Mouse (Mus musculus) erythroid progenitor cell, adult 5-6 weeks (primary cell): Measurements from ENCODE around the gene Gpc5. TPM values are rescaled to one million over a fixed set of nuclear protein-coding genes. Genes with fewer than 3 reads are reported as not detected.

Experiments
- ATAC-seq: replicated peaks from 2 replicates; pipeline ENCODE4 v1.8.0; 2016; ENCODE audit warnings: moderate number of reproducible peaks, mild to moderate bottlenecking, moderate TSS enrichment, inconsistent platforms; ENCODE audit not compliant: poor library complexity, low FRiP score, severe bottlenecking
- total RNA-seq, 2 experiments: library from RNA; stranded (forward) in 1 of 2; stranded (reverse) in 1 of 2; fragments of 150-400 nt in 1 of 2; fragments of 186-747, 209-891 nt in 1 of 2; gene quantifications; 2 replicates each; pipeline versions ENCODE4 v1.2.3 to v1.2.4; 2015 to 2017; ENCODE audit warnings: low replicate concordance in 2 of 2

Gpc5 gene
- total RNA-seq, 2 experiments from 2014 or later = not detected

DNA sequence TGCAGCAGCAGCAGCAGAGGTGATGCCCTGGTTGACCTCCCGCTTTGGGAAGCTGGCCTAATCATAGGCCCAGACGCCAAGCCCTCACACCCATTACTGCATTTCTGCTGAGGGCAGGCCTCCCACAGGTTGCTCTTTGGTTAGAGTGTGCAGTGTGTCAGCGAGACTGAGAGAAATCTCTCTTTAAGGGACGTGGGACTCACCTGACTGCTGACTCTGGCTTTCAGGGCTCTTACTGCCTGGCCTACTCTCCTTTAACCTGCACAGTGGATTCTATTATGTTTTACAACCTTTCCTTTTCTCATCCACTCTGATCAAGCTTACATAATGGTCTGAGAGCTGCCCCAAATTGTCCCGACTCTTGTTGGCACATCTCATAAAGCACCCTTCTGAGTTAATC, 234.4 kb downstream of the Gpc5 start:
- ATAC-seq = no peak

DNA sequence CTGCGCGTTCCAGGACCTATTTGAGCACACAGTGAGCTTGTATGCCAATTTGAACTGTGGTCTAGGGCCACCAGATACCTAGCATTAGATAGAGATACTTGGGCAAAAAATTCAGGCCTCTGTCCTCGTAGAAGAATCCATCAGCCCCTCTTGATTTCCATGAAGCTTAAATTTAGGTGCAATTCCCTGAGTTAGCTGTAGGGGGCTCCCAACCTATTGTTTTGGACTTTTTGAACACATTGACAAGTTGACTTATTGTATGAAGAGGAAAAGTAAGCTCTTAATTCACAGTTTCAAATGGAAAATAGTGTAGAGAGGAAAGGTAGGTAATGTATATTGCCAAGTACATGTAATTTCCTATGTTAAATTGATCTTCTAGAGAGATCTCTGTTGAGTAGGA, 247.1 kb downstream of the Gpc5 start:
- no peak for ATAC-seq

DNA sequence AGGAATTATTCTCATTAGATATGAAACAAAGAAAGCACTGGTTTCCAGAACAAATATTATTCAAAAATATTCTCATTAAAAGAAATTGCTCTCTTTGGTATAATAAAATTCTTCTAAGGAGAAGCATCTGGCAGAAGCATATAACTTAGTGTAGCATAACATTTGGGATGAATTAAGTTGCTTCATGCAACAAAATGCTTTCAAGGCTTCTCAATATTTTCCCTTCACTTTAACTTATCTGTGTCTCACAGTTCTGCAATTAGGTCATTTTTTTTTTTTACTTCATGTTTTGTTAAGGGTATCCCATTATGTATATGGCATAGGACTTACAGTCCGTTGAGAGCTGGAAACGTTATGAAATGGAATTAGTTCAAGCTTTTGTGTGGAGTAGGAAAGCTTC, 250.6 kb downstream of the Gpc5 start:
- no peak for ATAC-seq

DNA sequence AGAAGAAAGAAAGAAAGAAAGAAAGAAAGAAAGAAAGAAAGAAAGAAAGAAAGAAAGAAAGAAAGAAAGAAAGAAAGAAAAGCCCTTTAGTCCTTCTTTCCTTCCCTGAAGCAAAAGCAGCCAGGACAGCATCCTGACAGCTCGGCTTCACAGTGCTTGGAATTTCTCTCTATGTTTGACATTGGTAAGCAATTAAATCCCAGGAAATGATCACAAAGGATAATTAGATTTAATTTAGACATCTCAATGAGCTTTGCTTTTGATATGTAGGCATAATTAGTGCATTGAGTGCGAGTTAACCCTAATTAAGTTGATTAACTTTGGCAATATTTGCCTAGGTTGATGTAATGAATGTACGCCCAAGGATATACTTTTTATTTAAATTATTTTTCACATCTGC, 257.4 kb downstream of the Gpc5 start:
- no peak for ATAC-seq

DNA sequence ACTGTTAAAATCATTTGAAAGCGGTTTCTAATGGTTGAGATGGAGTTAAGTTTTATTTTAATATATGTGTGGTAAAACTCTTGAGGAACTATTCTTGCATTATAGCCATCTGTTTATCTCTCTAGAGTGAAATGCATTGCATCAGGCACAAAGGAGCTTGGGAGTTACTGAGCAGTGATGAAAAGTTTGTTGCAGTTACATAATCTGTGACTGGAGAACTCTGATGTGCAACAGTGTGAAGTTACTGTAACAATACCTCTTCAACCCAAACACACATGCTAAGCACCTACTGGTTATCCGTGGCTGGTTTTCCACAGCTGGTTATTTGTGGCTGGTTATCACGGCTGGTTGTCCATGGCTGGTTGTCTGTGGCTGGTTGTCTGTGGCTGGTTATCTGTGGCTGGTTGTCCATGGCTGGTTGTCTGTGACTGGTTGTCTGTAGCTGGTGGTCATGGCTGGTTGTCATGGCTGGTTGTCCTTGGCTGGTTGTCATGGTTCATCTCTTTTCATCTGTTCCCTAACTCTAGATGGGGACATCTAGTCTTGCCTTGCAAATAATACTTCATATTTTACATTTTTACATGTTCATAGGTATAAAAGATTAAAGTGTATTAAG, 273.4 kb downstream of the Gpc5 start:
- no peak for ATAC-seq

DNA sequence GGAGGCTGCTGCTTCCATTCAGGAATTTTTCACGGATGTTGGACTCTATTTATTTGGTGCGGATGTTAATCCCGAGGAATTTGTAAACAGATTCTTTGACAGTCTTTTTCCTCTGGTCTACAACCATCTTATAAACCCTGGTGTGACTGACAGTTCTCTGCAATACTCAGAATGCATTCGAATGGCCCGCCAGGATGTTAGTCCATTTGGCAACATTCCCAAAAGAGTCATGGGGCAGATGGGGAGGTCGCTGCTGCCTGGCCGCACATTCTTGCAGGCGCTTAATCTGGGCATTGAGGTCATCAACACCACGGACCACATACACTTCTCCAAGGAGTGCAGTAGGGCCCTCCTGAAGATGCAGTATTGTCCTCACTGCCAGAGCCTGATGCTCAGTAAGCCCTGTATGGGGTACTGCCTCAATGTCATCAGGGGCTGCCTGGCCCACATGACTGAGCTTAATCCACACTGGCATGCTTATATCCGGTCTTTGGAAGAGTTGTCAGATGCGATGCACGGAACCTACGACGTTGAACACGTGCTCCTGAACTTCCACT, 277.7 kb downstream of the Gpc5 start:
- ATAC-seq = no peak

DNA sequence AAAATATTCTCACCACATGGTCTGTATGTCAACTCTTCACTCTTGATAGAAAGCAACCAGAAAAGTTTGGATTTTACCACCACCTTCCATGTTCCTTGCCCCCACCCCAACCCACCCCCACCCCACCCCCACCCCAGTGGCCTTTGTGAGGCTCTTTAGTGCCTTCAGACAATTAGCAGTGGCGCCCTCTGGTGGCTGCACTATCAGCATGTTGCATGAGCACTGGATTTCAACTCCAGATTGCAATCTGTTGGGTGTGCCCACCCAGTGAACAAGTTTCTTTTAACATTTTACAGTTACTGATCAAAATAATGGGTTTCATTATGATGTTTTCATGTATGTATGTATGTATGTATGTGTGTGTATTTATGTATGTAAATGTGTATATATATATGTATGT, 279.1 kb downstream of the Gpc5 start:
- ATAC-seq = no peak

DNA sequence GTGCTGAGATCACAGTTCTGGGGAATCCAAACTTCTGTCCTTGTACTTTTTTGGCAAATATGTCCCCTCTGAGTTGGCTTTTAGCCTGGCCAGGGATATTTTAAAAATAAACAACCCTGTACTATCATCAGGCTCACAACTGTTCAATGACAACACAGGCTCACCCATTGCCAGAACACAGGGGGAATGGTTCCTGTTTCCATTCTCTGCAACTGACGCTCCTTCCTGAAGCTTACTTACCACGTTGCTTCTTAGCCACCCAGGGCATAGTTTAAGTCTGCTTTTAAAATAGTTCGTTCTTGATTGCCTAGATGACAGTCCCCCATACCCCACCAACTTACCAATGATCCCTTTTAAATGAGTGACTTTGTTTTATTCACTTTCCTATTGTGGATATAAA, 299.8 kb downstream of the Gpc5 start:
- ATAC-seq = no peak

DNA sequence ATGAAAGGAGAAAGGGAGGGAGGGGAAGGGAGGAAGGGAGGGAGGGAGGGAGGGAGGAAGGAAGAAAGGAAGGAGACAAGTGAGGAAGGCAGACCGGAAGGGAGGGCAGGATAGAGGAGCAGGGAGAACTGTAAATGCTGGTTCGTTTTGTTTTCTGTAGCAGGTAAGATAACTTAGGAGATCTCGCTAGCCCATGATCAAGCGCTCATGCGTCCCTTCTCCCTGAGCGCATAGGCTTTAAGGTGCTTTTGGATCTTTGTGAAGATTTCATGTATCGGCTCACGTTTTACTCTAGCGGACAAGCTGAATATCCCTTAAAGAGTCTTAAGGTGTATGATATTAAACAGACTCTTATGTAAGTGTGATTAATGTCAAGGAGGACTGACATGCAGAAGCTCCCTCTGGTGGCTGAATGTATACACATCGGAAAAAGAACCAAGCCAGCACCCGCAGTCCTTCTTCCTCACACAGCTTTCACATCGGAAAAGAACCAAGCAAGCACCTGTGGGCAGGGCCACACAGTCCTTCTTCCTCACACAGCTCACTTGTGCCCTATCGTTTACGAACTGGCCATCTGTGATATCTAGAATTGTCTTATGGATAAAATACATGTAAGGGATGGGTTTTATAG, 301.0 kb downstream of the Gpc5 start:
- ATAC-seq = no peak

DNA sequence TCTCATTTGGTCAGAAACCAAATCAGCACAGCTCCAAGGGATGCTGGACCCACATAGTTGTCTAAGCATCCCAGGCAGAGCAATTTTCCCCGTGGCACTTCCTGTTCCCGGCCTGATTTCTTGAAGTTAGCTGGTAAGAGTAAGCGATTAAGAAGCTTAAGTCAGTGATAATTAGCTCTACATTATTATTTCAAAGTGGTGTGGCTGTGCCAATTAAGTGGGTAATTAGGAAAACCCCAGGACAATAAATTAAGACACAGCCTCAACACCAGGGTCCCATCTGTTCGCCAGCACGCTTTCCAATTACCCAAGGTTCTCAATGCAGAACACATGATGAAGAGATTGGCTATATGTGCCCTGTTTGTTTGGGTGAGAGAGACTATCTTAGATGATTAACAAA, 314.6 kb downstream of the Gpc5 start:
- ATAC-seq = no peak

DNA sequence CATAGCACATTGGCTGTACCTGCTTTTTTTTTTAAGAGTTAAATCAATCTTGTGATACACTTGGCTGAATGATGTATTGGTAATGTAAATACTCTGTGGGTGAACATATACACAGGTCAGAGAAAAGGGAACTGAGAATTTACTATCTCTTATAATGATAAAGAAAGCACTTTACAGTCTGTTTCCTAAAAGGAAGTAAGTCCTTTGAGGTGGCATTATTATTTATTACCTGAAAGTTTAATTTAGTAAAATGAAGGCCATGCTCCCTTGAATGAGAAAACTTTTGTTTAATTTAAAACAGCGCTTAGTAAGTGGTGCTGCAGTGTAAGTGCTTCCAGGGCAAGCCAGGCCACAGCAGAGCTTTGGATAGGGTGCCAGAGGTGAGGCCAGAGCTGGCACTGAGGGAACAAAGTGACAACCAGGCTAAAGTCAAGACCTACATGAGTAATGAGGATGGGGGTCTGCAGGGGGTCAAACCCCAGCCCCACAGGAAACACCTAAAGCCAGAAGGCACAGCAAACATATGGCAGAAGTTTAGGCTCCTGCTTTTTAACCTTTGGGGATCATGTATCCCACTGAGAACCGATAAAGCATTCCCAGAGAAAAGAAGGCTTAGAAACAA, 315.4 kb downstream of the Gpc5 start:
- ATAC-seq = no peak

DNA sequence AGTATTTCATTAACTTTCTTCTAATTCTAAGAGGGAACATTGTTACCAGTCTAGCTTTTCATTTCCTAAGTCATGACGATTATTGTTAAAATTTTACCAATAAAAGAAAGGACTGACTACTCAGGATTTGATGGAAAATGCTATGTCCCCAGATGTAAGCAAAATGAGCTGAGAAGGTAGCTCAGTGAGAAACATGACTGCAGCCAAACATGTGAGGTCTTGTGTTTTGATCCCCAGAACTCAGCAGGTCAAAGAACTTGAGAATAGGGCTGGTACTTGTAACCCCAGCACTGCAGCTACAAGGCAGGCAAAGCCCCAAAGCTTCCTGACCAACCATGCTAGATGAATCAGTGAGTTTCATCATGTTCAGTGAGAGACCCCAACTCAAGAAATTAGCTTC, 318.9 kb downstream of the Gpc5 start:
- ATAC-seq = no peak

DNA sequence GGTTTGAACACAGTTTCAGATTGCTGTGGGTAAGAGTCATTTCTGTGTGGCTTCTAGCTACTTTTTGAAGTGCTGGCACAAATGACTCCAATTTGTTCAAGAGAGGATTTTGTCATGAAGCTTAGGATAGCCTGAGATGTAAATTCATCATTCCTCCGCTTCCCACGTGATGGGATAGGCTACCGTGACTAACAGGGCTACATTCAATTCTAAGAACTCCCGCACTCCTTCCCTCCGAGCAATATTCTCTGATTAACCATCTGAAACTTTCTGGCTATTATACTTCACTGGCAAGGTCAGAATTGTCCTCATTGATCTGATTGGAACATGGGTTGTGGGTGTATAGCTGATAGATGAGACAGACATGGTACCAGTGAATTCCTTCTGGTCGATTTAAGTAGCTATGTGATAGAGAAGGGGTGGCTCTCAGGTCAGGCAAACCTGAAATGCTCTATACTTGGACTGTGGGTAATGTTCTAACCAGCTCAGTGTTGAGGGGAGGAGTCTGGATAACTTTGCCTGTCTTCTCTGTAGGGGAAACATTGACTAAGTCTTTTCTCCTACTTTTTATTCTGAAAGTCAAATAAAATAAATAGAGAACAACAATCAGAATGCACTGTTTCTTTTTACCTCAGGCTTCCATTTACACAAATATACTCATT, 319.6 kb downstream of the Gpc5 start:
- no peak for ATAC-seq

DNA sequence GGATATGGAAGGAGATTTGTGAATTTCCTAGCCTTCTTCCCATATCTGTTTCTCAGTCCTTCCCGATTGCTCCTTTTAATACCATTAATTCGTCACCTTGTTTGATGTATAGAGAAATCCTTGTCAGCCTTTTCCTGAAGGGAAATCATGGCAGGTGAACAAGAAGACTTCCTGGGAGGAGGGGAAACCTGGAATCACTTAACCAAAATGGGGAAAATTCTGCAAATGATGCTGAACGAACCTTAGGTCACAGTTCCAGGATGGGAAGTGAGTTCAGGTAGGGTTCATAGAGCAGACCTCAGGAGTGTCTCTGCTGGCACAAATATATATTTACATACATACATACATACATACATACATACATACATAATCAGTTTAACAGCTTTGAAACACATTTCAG, 320.8 kb downstream of the Gpc5 start:
- no peak for ATAC-seq

DNA sequence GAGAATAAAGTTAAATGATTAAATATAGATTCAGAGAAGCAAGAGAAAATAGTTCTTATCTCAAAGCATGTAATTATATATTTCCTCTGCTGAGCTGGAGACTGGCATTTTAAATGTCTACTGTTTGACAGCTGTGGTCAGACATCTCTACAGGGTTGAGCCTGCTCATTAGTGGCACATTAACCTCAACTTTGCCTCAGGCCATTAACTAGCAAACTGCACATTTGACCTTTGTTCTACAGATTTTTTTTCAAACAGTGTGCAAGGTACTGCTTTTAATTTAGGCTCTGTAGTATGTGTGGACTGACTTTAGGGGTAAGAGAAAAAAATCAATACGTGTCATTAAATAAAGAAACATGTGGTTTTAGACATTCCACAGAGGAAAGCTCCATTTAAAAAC, 321.4 kb downstream of the Gpc5 start:
- no peak for ATAC-seq

DNA sequence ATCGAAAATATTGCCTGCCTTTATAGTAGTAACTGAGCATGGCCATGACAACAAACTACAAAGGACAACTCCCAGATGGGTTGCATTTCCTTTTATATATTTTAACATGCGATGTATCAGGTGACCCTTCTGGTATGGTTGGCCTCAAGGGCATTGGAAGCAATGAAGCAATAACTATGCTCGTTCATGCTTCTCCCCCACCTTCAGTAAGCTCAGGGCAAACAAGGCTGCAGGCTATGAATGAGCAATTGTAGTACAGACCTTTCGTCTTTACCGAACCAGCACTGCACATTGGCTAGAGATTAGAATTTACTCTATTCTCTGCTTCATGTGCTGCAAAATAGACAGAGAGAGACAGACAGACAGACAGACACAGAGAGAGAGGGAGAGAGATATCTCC, 322.5 kb downstream of the Gpc5 start:
- no peak for ATAC-seq

DNA sequence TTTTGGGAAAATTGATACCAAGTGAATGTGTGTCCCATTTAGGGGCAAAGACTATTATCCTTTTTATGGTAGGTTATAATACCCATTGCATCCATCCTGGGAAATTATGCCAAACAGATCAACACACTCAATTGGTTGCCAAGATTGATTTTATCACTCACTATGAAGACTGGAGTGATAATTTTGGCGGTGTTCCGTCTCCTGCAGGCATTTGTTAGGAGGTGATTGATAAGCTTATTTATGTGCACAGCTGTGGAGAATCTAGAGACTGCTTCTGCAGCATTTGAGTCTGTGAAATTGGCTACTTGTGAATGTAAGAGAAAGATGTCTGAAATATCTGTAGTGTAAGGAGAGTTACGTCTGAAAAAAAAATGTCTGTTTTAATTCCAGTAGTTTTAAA, 340.0 kb downstream of the Gpc5 start:
- no peak for ATAC-seq

DNA sequence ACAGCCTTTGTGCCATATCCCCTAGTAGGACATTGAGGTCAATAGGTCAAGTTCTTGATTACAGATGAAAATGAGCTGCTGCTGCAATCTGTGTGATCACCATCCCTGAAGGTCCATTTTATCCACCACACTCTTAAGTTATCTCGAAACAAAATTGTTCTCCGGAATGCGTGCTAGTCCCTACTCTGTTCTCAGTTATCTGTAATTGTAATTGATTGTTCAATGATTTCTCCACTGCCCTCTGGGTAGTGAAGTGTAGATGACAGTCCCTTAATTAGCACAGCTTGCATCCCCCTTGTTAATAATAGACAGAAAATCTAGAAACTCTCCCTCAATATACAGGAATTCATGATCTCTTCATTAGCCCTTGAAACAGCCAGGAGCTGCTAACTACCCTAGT, 340.4 kb downstream of the Gpc5 start:
- ATAC-seq = no peak

DNA sequence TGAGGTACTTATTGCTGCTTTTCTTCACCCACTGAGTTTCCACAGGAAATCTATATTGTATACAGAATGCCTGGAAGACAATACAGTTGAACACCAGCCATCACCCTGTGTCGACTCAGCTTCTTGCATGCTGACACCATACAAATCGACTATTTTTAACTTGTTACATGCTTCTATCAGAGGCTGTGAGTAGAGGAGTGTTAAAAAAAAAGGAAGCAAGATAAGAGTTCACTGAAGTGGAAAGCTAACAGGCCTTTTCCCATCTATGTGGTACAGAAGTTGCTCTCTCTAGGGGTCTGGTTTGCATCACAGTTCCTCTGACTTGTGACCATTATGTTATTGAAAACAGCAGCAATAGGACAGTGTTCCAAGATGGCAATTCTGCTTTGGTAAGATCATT, 344.6 kb downstream of the Gpc5 start:
- ATAC-seq = no peak

DNA sequence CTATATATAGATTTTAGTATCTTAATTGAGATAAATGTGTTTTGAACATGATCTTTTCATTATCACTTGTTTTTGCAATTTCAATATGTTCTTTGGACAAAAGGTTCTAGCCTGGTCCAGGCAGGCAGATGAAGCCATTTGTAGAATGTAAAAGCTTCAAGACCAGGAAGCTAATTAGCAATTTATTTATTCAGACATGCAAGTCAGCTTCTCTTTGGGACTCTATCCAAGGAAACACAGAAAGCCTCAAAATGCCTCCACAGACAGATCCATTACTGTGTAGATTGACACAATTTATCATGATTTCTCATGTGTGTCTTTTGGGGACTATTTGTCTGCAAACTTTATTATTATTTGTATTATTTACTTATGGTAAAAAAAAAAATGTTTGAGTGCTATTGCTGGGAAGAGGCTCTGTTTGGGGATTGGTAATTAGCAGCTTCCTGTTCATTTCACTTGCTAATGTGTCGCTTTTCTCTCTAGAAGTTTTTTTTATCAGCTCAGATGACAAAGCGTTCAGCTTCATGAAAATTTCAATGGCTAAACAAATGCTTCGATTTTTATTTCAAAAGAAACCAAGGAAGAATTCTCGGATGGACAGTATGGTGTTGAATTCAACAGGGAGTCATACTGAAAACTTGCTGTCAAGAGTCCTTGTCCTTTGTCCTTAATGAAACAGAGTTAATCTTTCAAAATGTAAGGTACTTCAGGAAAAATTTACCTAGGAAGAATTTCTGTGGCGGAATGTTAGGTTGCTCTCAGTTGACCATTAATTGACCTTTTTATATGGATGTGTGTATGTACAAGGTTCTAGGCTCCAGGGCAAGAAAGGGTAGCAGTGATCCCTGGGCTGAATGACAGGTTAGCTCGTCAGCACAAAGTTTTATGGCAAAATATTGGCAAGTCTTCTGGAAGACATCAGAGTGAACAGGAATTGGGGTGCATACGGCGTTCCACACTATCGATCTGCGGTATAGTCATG, 353.1 kb downstream of the Gpc5 start:
- ATAC-seq = no peak
